Mouse (Mus musculus): ENCODE data around the gene Zbtb5. TPM values are rescaled to one million over a fixed set of nuclear protein-coding genes. Genes with fewer than 3 reads are reported as not detected.
"Not testable (repeated sequence)": the region's sequence is repeated elsewhere in the genome, so short reads cannot be mapped to it uniquely, and the experiment has no call there.

Zbtb5 gene
- polyA plus RNA-seq, 1 experiment: 36.2 TPM

GRCm38 (mm10) chr4:44965736-44966135 is 46.5 kb downstream of the Zbtb5 start:
- H3K4me1 ChIP-seq (ENCODE audit: control insufficient read depth, insufficient read depth, low read length): peaks cover 2% of the 10 kb centered on the region; the same call in 1 of the 2 replicates
- TF ChIP-seq POLR2A (IDR thresholded peaks at IDR 0.05; ENCODE audit: control insufficient read depth, low read depth, low read length) (no peak), CTCF (IDR thresholded peaks at IDR 0.05; ENCODE audit: control insufficient read depth, insufficient read depth, insufficient replicate concordance, low read depth, low read length) (no peak)
- no peaks in the 10 kb centered on the region for H3K36me3 ChIP-seq (ENCODE audit: control insufficient read depth, insufficient read depth, low read length)
- H3K4me3 ChIP-seq (ENCODE audit: control insufficient read depth, low read depth, low read length): no peak overlapping the region
- no peaks in the 10 kb centered on the region for H3K27me3 ChIP-seq (ENCODE audit: control insufficient read depth, insufficient read depth, low read length)
- no peak overlapping the region for H3K27ac ChIP-seq (ENCODE audit: control insufficient read depth, insufficient read depth, low read depth, low read length)

- no peaks in the 10 kb centered on the region for H3K27me3 ChIP-seq (ENCODE audit: control insufficient read depth, insufficient read depth, low read length)
- TF ChIP-seq CTCF (IDR thresholded peaks at IDR 0.05; ENCODE audit: control insufficient read depth, insufficient read depth, insufficient replicate concordance, low read depth, low read length) (no peak), POLR2A (IDR thresholded peaks at IDR 0.05; ENCODE audit: control insufficient read depth, low read depth, low read length) (no peak)
- H3K36me3 ChIP-seq (ENCODE audit: control insufficient read depth, insufficient read depth, low read length): no peaks in the 10 kb centered on the region
- no peak overlapping the region for H3K4me3 ChIP-seq (ENCODE audit: control insufficient read depth, low read depth, low read length)
- H3K4me1 ChIP-seq (ENCODE audit: control insufficient read depth, insufficient read depth, low read length): no peaks in the 10 kb centered on the region
- H3K27ac ChIP-seq (ENCODE audit: control insufficient read depth, insufficient read depth, low read depth, low read length): no peak overlapping the region
These were observed 47.0 kb downstream of the Zbtb5 start for GRCm38 (mm10) chr4:44965175-44965574.

- peaks cover 6% of the 10 kb centered on the region for H3K4me1 ChIP-seq (ENCODE audit: control insufficient read depth, insufficient read depth, low read length)
- H3K36me3 ChIP-seq (ENCODE audit: control insufficient read depth, insufficient read depth, low read length): no peaks in the 10 kb centered on the region
- H3K27ac ChIP-seq (ENCODE audit: control insufficient read depth, insufficient read depth, low read depth, low read length): no peak overlapping the region
- no peaks in the 10 kb centered on the region for H3K27me3 ChIP-seq (ENCODE audit: control insufficient read depth, insufficient read depth, low read length)
- no peak overlapping the region for H3K4me3 ChIP-seq (ENCODE audit: control insufficient read depth, low read depth, low read length)
- TF ChIP-seq CTCF (IDR thresholded peaks at IDR 0.05; ENCODE audit: control insufficient read depth, insufficient read depth, insufficient replicate concordance, low read depth, low read length) (no peak), POLR2A (IDR thresholded peaks at IDR 0.05; ENCODE audit: control insufficient read depth, low read depth, low read length) (no peak)
These were observed 49.1 kb downstream of the Zbtb5 start for GRCm38 (mm10) chr4:44963156-44963555.

GRCm38 (mm10) chr4:44959220-44959619 is 53.0 kb downstream of the Zbtb5 start:
- Histone ChIP-seq H3K27ac (ENCODE audit: control insufficient read depth, insufficient read depth, low read depth, low read length) (no peak overlapping the region), H3K36me3 (ENCODE audit: control insufficient read depth, insufficient read depth, low read length) (no peaks in the 10 kb centered on the region), H3K4me1 (ENCODE audit: control insufficient read depth, insufficient read depth, low read length) (peaks cover 6% of the 10 kb centered on the region), H3K4me3 (ENCODE audit: control insufficient read depth, low read depth, low read length) (peak overlapping the region; percentile 83), H3K27me3 (ENCODE audit: control insufficient read depth, insufficient read depth, low read length) (no peaks in the 10 kb centered on the region)
- no peak for TF ChIP-seq POLR2A (IDR thresholded peaks at IDR 0.05; ENCODE audit: control insufficient read depth, low read depth, low read length)
- no peak for TF ChIP-seq CTCF (IDR thresholded peaks at IDR 0.05; ENCODE audit: control insufficient read depth, insufficient read depth, insufficient replicate concordance, low read depth, low read length)

GRCm38 (mm10) chr4:44958776-44959175 is 53.4 kb downstream of the Zbtb5 start:
- no peak for TF ChIP-seq POLR2A (IDR thresholded peaks at IDR 0.05; ENCODE audit: control insufficient read depth, low read depth, low read length)
- TF ChIP-seq CTCF (IDR thresholded peaks at IDR 0.05; ENCODE audit: control insufficient read depth, insufficient read depth, insufficient replicate concordance, low read depth, low read length): no peak
- no peak overlapping the region for H3K27ac ChIP-seq (ENCODE audit: control insufficient read depth, insufficient read depth, low read depth, low read length)
- H3K4me3 ChIP-seq (ENCODE audit: control insufficient read depth, low read depth, low read length): peak overlapping the region; percentile 83
- H3K4me1 ChIP-seq (ENCODE audit: control insufficient read depth, insufficient read depth, low read length): peaks cover 6% of the 10 kb centered on the region
- H3K27me3 ChIP-seq (ENCODE audit: control insufficient read depth, insufficient read depth, low read length): no peaks in the 10 kb centered on the region
- H3K36me3 ChIP-seq (ENCODE audit: control insufficient read depth, insufficient read depth, low read length): no peaks in the 10 kb centered on the region

- no peak overlapping the region for H3K27ac ChIP-seq (ENCODE audit: control insufficient read depth, insufficient read depth, low read depth, low read length)
- no peaks in the 10 kb centered on the region for H3K27me3 ChIP-seq (ENCODE audit: control insufficient read depth, insufficient read depth, low read length)
- H3K4me3 ChIP-seq (ENCODE audit: control insufficient read depth, low read depth, low read length): peak overlapping the region; percentile 39
- H3K4me1 ChIP-seq (ENCODE audit: control insufficient read depth, insufficient read depth, low read length): no peaks in the 10 kb centered on the region; the same call in 1 of the 2 replicates
- H3K36me3 ChIP-seq (ENCODE audit: control insufficient read depth, insufficient read depth, low read length): no peaks in the 10 kb centered on the region
- no peak; the same call in 1 of the 2 replicates for TF ChIP-seq POLR2A (IDR thresholded peaks at IDR 0.05; ENCODE audit: control insufficient read depth, low read depth, low read length)
- no peak for TF ChIP-seq CTCF (IDR thresholded peaks at IDR 0.05; ENCODE audit: control insufficient read depth, insufficient read depth, insufficient replicate concordance, low read depth, low read length)
These were observed 59.2 kb downstream of the Zbtb5 start for GRCm38 (mm10) chr4:44953041-44953440.

GRCm38 (mm10) chr4:44948314-44948713 is 63.9 kb downstream of the Zbtb5 start:
- no peak overlapping the region for H3K4me3 ChIP-seq (ENCODE audit: control insufficient read depth, low read depth, low read length)
- H3K27me3 ChIP-seq (ENCODE audit: control insufficient read depth, insufficient read depth, low read length): no peaks in the 10 kb centered on the region
- TF ChIP-seq POLR2A (IDR thresholded peaks at IDR 0.05; ENCODE audit: control insufficient read depth, low read depth, low read length): no peak
- TF ChIP-seq CTCF (IDR thresholded peaks at IDR 0.05; ENCODE audit: control insufficient read depth, insufficient read depth, insufficient replicate concordance, low read depth, low read length): no peak
- no peak overlapping the region for H3K27ac ChIP-seq (ENCODE audit: control insufficient read depth, insufficient read depth, low read depth, low read length)
- no peaks in the 10 kb centered on the region for H3K36me3 ChIP-seq (ENCODE audit: control insufficient read depth, insufficient read depth, low read length)
- H3K4me1 ChIP-seq (ENCODE audit: control insufficient read depth, insufficient read depth, low read length): no peaks in the 10 kb centered on the region

- no peak for TF ChIP-seq CTCF (IDR thresholded peaks at IDR 0.05; ENCODE audit: control insufficient read depth, insufficient read depth, insufficient replicate concordance, low read depth, low read length)
- TF ChIP-seq POLR2A (IDR thresholded peaks at IDR 0.05; ENCODE audit: control insufficient read depth, low read depth, low read length): no peak
- Histone ChIP-seq H3K27me3 (ENCODE audit: control insufficient read depth, insufficient read depth, low read length) (no peaks in the 10 kb centered on the region), H3K27ac (ENCODE audit: control insufficient read depth, insufficient read depth, low read depth, low read length) (no peak overlapping the region), H3K36me3 (ENCODE audit: control insufficient read depth, insufficient read depth, low read length) (no peaks in the 10 kb centered on the region), H3K4me3 (ENCODE audit: control insufficient read depth, low read depth, low read length) (no peak overlapping the region), H3K4me1 (ENCODE audit: control insufficient read depth, insufficient read depth, low read length) (no peaks in the 10 kb centered on the region)
These were observed 64.7 kb downstream of the Zbtb5 start for GRCm38 (mm10) chr4:44947464-44947863.

- not testable (repeated sequence) for H3K4me1 ChIP-seq (ENCODE audit: control insufficient read depth, insufficient read depth, low read length); H3K27ac ChIP-seq (ENCODE audit: control insufficient read depth, insufficient read depth, low read depth, low read length); H3K27me3 ChIP-seq (ENCODE audit: control insufficient read depth, insufficient read depth, low read length); H3K4me3 ChIP-seq (ENCODE audit: control insufficient read depth, low read depth, low read length); H3K36me3 ChIP-seq (ENCODE audit: control insufficient read depth, insufficient read depth, low read length)
These were observed 66.1 kb downstream of the Zbtb5 start for GRCm38 (mm10) chr4:44946126-44946525.

Measured in testis, adult 2 months (tissue).